Mouse (Mus musculus) spleen, postnatal 36 days (tissue): ENCODE results near the gene Clec10a.
"Not testable (repeated sequence)": the region's sequence is repeated elsewhere in the genome, so short reads cannot be mapped to it uniquely, and the experiment has no call there.

ENCODE experiments used
- DNase-seq, 2 experiments: peaks; one replicate each; pipeline ENCODE4 v3.0.0; 2022; ENCODE audit warnings: low spot score in 2 of 2, mixed read lengths in 1 of 2

The Clec10a gene

DNA sequence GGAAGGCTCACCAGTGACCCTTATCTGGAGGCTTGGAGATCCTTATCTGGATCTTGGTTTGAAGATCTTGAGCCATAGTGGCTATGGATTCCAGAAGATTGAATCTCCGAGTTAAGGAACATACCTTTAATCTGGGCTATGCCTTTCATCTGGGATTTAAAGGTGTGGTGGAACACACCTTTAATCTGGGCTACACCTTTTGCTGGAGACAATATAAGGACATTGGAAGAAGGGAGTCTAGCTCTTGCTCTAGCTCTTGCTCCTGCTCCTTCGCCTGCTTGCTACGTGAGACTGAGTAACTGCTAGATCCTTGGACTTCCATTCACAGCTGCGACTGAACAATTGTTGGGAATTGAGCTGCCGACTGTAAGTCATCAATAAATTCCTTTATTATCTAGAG, at the start of gene Clec10a:
Gene Clec10a (plus strand): TSS at position 301 of the 400 bp plus-strand sequence.
- DNase-seq: not testable (repeated sequence)

- DNase-seq: no peak
Observed at GRCm38 (mm10) chr11:70107085-70107484, 48.9 kb upstream of the Clec10a start.

DNA sequence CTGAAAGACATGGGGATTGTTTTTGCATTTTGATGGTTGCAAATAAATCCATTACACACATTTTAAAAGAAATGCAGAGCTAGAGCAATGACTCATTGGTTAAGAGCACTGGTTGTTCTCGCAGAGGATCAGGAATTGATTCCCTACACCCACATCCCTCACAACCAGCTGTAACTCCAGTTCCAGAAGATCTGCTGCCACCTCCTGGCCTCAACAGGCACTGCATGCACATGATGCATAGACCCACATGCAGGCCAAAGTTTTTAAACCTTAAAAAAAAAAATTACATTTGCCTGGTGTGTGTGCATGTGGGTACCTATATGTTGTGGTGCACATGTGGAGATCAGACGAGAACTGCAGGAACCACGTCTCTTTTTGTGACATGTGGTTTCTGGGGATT, 45.9 kb upstream of the Clec10a start:
- DNase-seq: peak; percentile 18 to 34

DNA sequence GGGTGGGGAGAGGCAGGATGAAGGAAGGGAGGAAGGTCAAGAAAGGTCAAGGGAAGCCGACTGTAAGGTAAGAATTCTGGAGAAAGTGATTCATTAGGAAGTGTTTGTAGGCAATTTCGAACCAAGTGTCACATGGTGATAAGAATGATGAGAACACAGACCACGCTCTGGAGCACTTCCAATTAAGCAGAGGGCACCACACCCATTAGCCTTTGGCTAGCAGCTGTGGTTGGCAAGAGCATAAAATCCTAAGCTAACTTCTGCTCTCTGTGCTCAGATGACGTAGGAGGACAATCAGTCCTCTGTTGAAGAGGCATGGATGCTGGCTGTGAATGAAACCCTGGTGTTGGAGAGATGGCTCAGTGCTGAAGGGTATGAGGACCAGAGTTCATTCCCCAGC, 41.4 kb upstream of the Clec10a start:
- no peak for DNase-seq

DNA sequence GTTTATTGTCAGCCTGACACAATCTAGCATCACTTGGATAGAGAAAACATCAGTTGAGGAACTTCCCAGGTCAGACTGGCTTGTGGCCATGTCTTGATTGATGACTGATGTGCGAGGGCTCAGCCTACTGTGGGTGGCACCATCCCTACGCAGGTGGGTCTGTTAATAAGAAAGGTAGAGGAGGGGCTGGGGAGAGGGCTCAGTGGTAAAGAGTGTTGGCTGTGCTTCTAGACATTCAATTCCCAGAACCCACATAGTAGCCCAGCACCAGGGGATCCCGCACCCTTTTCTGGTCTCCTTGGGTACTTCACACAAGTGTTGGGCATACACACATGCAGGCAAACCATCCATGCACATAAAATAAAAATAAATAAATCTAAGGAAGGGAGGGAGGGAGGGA, 40.1 kb upstream of the Clec10a start:
- DNase-seq: no peak

DNA sequence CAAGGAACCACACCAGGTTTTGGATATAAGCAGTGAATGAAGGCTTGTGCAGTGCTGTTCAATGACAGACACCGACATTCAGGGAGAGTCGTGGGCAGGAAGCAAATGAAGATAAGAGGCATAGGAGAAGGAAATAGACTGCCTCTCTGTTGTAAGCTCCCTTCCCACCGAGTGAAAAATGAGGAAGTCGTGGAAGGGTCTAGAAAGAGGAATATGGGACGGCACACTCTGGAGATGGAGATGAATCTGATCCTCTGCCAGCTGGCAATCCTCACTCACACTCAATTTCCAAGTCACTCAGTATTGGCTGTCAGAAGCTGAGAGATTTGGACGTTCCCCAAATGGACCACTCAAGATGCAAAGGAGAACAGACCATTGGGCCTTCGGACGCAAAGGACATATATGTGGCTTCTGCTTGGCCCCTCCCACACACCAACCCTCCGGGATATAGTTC, 26.0 kb upstream of the Clec10a start, which contains the start of gene Mgl2:
Gene Mgl2 (plus strand): TSS at position 404 of the 454 bp plus-strand sequence.
- DNase-seq: no peak

- DNase-seq: not testable (repeated sequence)
Observed at GRCm38 (mm10) chr11:70135001-70135400, 21.0 kb upstream of the Clec10a start.

DNA sequence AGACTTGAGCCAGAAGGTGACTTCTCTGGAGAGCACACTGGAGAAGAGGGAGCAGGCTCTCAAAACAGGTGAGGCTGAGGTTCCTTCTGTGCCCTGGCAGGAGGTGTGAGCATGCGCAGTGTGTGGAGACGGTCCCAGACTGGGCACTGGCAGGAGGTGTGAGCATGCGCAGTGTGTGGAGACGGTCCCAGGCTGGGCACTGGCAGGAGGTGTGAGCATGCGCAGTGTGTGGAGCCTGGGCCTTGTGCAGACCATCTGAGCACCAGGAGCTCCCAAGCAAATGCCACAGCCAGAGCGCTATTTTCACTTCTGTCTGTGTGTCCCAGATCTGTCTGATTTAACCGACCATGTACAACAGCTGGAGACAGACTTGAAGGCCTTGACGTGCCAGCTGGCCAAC, 20.1 kb upstream of the Clec10a start:
- not testable (repeated sequence) for DNase-seq

DNA sequence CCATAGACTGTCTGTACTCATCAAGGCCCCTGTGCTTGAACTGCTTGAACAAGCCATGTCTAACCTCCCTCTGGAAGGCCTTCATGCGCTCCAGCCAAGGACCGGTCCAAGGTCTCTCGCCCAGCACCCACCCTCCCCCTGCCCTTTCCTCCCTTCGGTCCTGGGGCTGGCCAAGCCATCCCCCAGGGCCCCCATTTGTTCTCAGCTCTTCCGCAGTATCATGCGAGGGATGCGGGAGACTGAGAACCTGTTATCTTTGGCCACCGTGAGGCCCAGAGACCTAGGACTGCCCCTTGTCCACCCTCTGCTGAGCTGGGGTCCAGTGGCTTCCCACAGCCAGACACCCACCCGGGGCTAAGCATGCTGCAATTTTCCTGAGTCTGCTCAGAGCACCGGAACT, 16.8 kb upstream of the Clec10a start:
- no peak for DNase-seq

DNA sequence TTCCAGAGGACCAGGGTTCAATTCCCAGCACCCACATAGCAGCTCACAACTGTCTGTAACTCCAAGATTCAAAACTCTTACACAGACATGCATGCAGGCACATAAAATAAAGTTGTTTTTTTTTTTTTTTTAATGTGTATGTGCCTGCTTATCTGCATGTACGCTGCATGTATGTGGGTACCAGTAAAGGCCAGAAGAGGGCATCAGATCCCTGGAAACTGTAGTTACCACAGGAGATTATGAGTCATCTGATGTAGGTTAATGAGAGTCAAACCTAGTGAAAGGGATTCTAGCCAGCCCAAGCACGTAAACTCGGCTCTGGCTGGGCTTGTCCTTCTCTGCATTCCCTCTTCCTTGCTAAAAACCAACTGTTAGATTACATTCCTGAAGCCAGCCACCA, 4.9 kb upstream of the Clec10a start:
- DNase-seq: no peak

DNA sequence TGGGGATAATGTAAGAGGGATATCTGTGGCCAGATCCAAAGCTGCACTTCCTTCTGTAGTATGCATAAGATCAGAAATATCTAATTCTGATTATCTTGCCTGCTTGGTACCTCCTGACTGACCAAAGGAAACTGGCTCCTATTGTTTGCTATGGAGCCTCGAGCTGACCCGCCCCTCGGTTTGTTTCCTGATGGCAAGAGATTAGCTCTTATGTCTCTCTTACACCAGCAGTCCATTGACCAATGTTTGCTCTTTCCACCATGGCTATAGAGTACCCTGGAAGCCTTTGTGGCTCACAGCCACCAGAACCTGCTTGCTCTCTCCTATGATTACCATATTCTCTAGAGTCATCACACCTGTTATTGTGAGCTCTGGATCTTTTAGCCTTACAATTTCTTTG, 6.3 kb downstream of the Clec10a start:
- DNase-seq: no peak

GRCm38 (mm10) chr11:70165972-70166921, 10.2 kb downstream of the Clec10a start:
- no peak for DNase-seq

DNA sequence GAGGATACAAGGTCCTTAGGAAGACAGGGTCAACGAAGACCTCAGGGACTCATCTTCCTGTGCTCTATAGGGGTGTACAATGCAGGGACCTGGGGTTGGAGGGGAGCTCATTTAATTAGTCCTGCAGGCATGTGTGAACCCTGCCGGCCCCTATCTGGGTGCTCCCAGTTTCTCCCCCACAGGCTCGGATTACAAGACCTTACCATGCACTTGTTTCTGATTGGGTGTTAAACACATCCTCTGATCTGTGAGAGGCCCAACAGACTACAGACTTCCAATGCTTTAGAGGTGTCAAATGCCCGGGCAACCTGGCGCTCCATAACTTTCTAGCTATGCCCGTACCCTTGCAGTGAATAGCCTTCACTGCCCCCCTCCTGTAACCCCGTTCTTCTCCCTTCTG, 12.1 kb downstream of the Clec10a start:
- no peak for DNase-seq

DNA sequence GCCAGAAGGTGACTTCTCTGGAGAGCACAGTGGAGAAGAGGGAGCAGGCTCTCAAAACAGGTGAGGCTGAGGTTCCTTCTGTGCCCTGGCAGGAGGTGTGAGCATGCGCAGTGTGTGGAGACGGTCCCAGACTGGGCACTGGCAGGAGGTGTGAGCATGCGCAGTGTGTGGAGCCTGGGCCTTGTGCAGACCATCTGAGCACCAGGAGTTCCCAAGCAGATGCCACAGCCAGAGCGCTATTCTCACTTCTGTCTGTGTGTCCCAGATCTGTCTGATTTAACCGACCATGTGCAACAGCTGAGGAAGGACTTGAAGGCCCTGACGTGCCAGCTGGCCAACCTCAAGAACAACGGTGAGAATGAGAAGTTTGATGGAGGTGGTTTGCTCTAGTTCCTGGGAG, 13.5 kb downstream of the Clec10a start:
- DNase-seq: not testable (repeated sequence)

- no peak for DNase-seq
Observed at GRCm38 (mm10) chr11:70170291-70170690, 14.3 kb downstream of the Clec10a start.

DNA sequence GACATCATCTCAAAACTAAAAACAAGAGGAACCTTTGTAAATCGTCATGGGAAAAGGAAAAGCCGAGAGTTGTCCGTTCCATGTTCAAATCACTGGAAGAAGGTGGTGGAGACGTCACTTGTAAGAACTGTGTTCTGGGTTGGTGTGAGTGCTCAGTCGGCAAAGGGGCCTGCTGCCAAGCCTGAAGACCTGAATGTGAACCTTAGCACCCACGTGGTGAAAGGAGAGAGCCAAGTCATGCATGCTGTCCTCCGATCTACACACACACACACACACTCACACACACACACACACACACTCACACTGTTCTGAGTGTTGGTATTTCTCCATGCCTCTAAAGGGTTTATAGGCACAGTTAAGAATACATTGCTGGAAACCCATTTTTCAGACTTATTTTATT, 15.2 kb downstream of the Clec10a start:
- no peak for DNase-seq

- DNase-seq: peak in 1 of 2 experiments; percentile 30
Observed at GRCm38 (mm10) chr11:70171847-70172246, 15.8 kb downstream of the Clec10a start.

DNA sequence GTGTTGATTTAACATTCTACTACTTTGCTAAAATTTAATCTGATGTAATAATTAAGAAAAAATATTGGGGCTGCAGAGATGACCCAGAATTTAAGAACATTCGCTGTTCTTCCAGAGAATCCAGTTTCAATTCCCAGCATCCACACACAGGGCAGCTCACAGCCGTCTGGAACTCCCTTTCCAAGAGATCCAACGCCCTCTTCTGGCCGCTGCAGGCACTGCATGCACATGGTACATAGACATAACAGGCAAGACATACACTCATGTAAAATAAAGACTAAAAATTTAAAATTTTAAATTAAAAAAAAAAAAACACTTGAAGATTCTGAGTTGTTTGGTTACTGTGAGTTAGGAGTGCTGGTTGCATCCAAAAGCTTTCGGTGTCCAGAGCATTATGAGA, 16.3 kb downstream of the Clec10a start:
- DNase-seq: no peak

- no peak for DNase-seq
Observed at GRCm38 (mm10) chr11:70174491-70174890, 18.5 kb downstream of the Clec10a start.

DNA sequence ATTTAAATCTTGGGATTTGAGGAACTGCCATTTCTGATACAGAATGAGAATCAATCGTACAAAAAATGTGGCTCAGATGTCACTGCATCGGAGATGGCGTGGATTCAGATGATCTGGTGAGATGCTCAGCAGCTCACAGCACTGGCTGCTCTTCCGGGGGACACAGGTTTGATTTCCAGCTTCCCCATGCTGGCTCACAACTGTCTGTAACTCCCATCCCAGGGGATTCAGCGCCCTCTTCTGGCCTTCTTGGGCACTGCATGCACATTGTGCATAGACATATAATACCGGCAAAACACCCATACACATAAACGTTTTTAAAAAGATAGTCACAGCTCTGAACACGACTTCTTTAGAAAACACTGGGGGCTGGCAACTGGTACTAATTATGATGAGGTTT, 21.6 kb downstream of the Clec10a start:
- no peak for DNase-seq

- DNase-seq: no peak
Observed at GRCm38 (mm10) chr11:70178311-70178710, 22.3 kb downstream of the Clec10a start.

GRCm38 (mm10) chr11:70178756-70179155, 22.8 kb downstream of the Clec10a start:
- DNase-seq: no peak

DNA sequence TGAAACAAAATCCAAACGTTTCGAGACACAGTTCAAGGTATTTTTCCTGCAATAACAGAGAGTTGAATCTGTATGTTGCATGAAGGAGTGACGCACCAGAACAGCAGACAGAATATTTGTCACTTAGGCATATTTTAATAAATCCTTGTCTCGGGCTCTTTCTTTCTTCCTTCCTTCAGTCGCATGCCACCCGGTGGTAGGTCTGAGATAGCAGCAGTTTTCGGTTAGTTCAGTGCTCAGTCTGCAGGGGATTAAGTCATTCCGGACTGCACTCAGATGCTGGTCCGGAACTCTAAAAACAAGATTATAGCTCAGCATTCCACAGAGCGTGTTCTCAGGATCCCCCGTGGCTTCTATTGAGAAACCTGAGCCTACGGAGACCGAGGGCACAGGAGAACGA, 23.4 kb downstream of the Clec10a start:
- no peak for DNase-seq
